Mouse (Mus musculus): Measurements from ENCODE around the gene Mroh7. TPM values are rescaled to one million over a fixed set of nuclear protein-coding genes. Genes with fewer than 3 reads are reported as not detected.
"Not testable (repeated sequence)": the region's sequence is repeated elsewhere in the genome, so short reads cannot be mapped to it uniquely, and the experiment has no call there.

The Mroh7 gene
- total RNA-seq (2014; rRNA removed): 1.1 and 1.3 TPM in 2 replicates
- 0.59 and 0.64 TPM in 2 replicates for polyA plus RNA-seq (2015; fragmentation: Nextera tagmentation; extraction: Ambion mirVana)

GRCm38 (mm10) chr4:106730814-106731213 is at the start of gene Mroh7:
Gene Mroh7, minus strand, starts transcription at chr4:106730925.
- no peaks in the 10 kb centered on the region for H3K27me3 ChIP-seq (ENCODE audit: insufficient read depth, low read length)
- WGBS: 82% methylated on average over 7 of the region's 7 CpGs
- no peaks in the 10 kb centered on the region for H3K9me3 ChIP-seq (ENCODE audit: low read length)
- H3K9ac ChIP-seq (replicated peaks; ENCODE audit: low read length, poor library complexity, severe bottlenecking): no peak within 1 kb of the TSS
- no peak for ATAC-seq (ENCODE audit: low FRiP score)
- H3K4me1 ChIP-seq (ENCODE audit: insufficient read depth, low read length): no peaks in the 10 kb centered on the region
- no peak within 1 kb of the TSS for H3K4me3 ChIP-seq (ENCODE audit: low read depth, low read length)
- H3K27ac ChIP-seq (ENCODE audit: low read depth, low read length): no peak within 1 kb of the TSS
- no peak for DNase-seq (ENCODE audit: low spot score)
- no peak within 1 kb of the TSS for H3K4me2 ChIP-seq (ENCODE audit: low read depth, low read length, poor library complexity, severe bottlenecking)
- H3K36me3 ChIP-seq (ENCODE audit: insufficient read depth, low read length): no peaks in the 10 kb centered on the region
- TF ChIP-seq CTCF (IDR thresholded peaks at IDR 0.05): no peak

DNA sequence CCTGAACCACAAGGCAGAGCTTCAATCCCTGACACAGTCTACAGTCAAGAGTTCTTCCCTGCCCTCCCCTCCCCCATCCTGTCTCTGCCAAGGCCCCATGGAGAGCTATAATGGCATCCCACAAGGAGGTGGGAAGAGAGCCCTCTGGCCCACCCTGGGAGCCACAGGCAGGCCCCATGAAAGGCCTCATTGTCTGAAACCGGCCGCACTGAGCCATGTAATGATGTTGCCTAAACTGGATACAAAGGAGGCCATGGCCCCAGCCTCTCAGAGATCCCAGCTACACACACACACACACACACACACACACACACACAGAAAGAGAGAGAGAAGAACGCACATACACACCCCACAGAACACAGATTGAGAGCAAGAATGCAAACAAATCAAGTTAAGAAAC is 49.3 kb upstream of the Mroh7 start:
- H3K27me3 ChIP-seq (ENCODE audit: insufficient read depth, low read length): no peaks in the 10 kb centered on the region
- no peak for TF ChIP-seq CTCF (IDR thresholded peaks at IDR 0.05)
- ATAC-seq (ENCODE audit: low FRiP score): 0 out of 2 replicates have a peak, but pooled peaks have one; percentile 21
- no peak overlapping the region for H3K27ac ChIP-seq (ENCODE audit: low read depth, low read length)
- H3K9ac ChIP-seq (replicated peaks; ENCODE audit: low read length, poor library complexity, severe bottlenecking): no peak overlapping the region
- H3K4me2 ChIP-seq (ENCODE audit: low read depth, low read length, poor library complexity, severe bottlenecking): no peak overlapping the region
- WGBS: 15% methylated on average over 3 of the region's 3 CpGs
- peaks cover 6% of the 10 kb centered on the region for H3K4me1 ChIP-seq (ENCODE audit: insufficient read depth, low read length)
- no peaks in the 10 kb centered on the region for H3K36me3 ChIP-seq (ENCODE audit: insufficient read depth, low read length)
- H3K4me3 ChIP-seq (ENCODE audit: low read depth, low read length): no peak overlapping the region
- peak; percentile 62 for DNase-seq (ENCODE audit: low spot score)
- H3K9me3 ChIP-seq (ENCODE audit: low read length): no peaks in the 10 kb centered on the region

GRCm38 (mm10) chr4:106778116-106778788 is 47.5 kb upstream of the Mroh7 start:
- H3K27ac ChIP-seq (ENCODE audit: low read depth, low read length): peak overlapping the region; percentile 78
- no peak overlapping the region for H3K4me3 ChIP-seq (ENCODE audit: low read depth, low read length)
- 26% methylated on average over 5 of the region's 5 CpGs for WGBS
- DNase-seq (ENCODE audit: low spot score) (peak; percentile 96), ATAC-seq (ENCODE audit: low FRiP score) (peak; percentile 88)
- TF ChIP-seq CTCF (IDR thresholded peaks at IDR 0.05): peak; percentile 50
- no peak overlapping the region for H3K9ac ChIP-seq (replicated peaks; ENCODE audit: low read length, poor library complexity, severe bottlenecking)
- H3K4me2 ChIP-seq (ENCODE audit: low read depth, low read length, poor library complexity, severe bottlenecking): no peak overlapping the region
- H3K9me3 ChIP-seq (ENCODE audit: low read length): no peaks in the 10 kb centered on the region
- peaks cover 5% of the 10 kb centered on the region; the same call in 1 of the 2 replicates for H3K4me1 ChIP-seq (ENCODE audit: insufficient read depth, low read length)
- no peaks in the 10 kb centered on the region for H3K27me3 ChIP-seq (ENCODE audit: insufficient read depth, low read length)
- no peaks in the 10 kb centered on the region for H3K36me3 ChIP-seq (ENCODE audit: insufficient read depth, low read length)

DNA sequence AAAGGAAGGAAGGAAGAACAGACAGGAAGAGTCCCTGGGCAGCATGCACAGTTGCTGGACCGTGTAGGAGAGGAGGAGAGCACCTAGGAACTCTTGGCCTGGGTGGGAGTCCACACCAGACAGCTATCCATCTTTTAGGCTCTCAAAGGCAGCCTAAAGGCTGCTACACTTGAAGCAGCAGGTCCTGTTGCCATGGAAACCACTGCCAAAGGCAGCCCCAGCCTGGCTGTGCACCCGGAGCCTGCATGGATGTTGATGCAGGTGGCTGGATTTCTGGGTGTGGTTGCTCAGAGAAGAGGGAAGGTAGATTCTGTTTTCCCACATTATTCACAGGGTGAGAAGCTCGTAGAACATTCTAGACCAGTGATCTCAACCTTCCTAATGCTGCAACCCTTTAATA is 46.3 kb upstream of the Mroh7 start:
- peak; percentile 93 for DNase-seq (ENCODE audit: low spot score)
- 12% methylated on average over 3 of the region's 3 CpGs for WGBS
- no peak overlapping the region for H3K4me2 ChIP-seq (ENCODE audit: low read depth, low read length, poor library complexity, severe bottlenecking)
- 0 out of 2 replicates have a peak, but pooled peaks have one; percentile 45 for ATAC-seq (ENCODE audit: low FRiP score)
- peaks cover 5% of the 10 kb centered on the region; the same call in 1 of the 2 replicates for H3K4me1 ChIP-seq (ENCODE audit: insufficient read depth, low read length)
- no peaks in the 10 kb centered on the region for H3K9me3 ChIP-seq (ENCODE audit: low read length)
- H3K36me3 ChIP-seq (ENCODE audit: insufficient read depth, low read length): no peaks in the 10 kb centered on the region
- H3K9ac ChIP-seq (replicated peaks; ENCODE audit: low read length, poor library complexity, severe bottlenecking): no peak overlapping the region
- H3K4me3 ChIP-seq (ENCODE audit: low read depth, low read length): no peak overlapping the region
- TF ChIP-seq CTCF (IDR thresholded peaks at IDR 0.05): no peak
- no peaks in the 10 kb centered on the region for H3K27me3 ChIP-seq (ENCODE audit: insufficient read depth, low read length)
- peak overlapping the region; percentile 78 for H3K27ac ChIP-seq (ENCODE audit: low read depth, low read length)

DNA sequence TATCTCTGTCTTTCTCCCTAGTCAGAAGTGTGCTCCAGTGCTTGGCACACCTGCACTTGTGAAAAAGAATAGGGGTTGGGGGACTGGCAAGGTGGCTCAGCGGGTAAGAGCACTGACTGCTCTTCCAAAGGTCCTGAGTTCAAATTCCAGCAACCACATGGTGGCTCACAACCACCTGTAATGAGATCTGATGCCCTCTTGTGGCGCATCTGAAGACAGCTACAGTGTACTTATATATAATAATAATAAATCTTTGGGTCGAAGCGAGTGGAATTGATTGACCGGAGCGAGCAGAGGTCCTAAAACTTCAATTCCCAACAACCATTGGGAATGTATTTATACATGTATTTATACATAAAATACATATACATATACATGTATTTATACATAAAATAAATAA is 45.0 kb upstream of the Mroh7 start:
- not testable (repeated sequence) for H3K9me3 ChIP-seq (ENCODE audit: low read length); H3K4me3 ChIP-seq (ENCODE audit: low read depth, low read length); H3K36me3 ChIP-seq (ENCODE audit: insufficient read depth, low read length); H3K4me1 ChIP-seq (ENCODE audit: insufficient read depth, low read length); DNase-seq (ENCODE audit: low spot score); H3K9ac ChIP-seq (replicated peaks; ENCODE audit: low read length, poor library complexity, severe bottlenecking); H3K4me2 ChIP-seq (ENCODE audit: low read depth, low read length, poor library complexity, severe bottlenecking); ATAC-seq (ENCODE audit: low FRiP score); H3K27ac ChIP-seq (ENCODE audit: low read depth, low read length); H3K27me3 ChIP-seq (ENCODE audit: insufficient read depth, low read length)
- WGBS: 89% methylated on average over 6 of the region's 6 CpGs
- peak; percentile 45 for TF ChIP-seq CTCF (IDR thresholded peaks at IDR 0.05)

DNA sequence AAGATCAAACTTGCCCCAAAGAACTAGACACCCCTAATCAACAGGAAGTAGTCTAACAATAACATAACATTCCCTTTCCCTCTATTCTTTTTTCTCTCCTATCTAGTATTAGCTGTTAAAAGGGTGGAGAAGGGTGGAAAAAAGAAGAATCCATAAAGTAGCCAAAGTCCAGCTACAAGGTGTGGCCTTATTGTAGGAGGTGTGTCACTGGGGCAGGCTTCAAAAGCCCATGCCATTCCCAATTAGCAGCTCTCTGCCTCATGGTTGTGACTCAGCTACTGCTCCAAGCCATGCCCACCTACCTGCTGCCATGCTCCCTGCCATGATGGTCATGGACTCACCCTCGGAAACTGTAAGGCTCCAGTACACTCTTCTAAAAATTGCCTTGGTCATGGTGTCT is 41.8 kb upstream of the Mroh7 start:
- no peak for DNase-seq (ENCODE audit: low spot score)
- 100% methylated on average over 1 of the region's 1 CpGs for WGBS
- no peak for ATAC-seq (ENCODE audit: low FRiP score)

More for the DNA sequence above, 41.8 kb upstream of the Mroh7 start:
- H3K27me3 ChIP-seq (ENCODE audit: insufficient read depth, low read length): no peaks in the 10 kb centered on the region
- no peak for TF ChIP-seq CTCF (IDR thresholded peaks at IDR 0.05)
- H3K4me1 ChIP-seq (ENCODE audit: insufficient read depth, low read length): peaks cover 5% of the 10 kb centered on the region; the same call in 1 of the 2 replicates
- H3K4me2 ChIP-seq (ENCODE audit: low read depth, low read length, poor library complexity, severe bottlenecking): no peak overlapping the region
- H3K36me3 ChIP-seq (ENCODE audit: insufficient read depth, low read length): no peaks in the 10 kb centered on the region
- H3K27ac ChIP-seq (ENCODE audit: low read depth, low read length): no peak overlapping the region
- no peaks in the 10 kb centered on the region for H3K9me3 ChIP-seq (ENCODE audit: low read length)
- H3K9ac ChIP-seq (replicated peaks; ENCODE audit: low read length, poor library complexity, severe bottlenecking): no peak overlapping the region
- H3K4me3 ChIP-seq (ENCODE audit: low read depth, low read length): no peak overlapping the region

All from midbrain, postnatal 0 days (tissue).